Mouse (Mus musculus) G1E (cell line): ENCODE data around the gene Rbm48. TPM values are rescaled to one million over a fixed set of nuclear protein-coding genes. Genes with fewer than 3 reads are reported as not detected.
A peak's percentile ranks its signal among the peaks of the same experiment; 100 is the strongest.

Experiments used
- ATAC-seq: 2 replicates; pipeline ENCODE4 v1.8.0; 2016; ENCODE audit warnings: mild to moderate bottlenecking; ENCODE audit not compliant: insufficient number of reproducible peaks, poor library complexity, low FRiP score, severe bottlenecking; ENCODE audit errors: extremely low read depth
- DNase-seq: peaks from one replicate; pipeline ENCODE4 v3.0.0; 2012; ENCODE audit warnings: low spot score
- H3K27me3 ChIP-seq: 2 replicates; pipeline ENCODE4 v1.6.1; 2012; ENCODE audit warnings: mild to moderate bottlenecking, low read length, inconsistent platforms; ENCODE audit not compliant: insufficient read depth
- H3K36me3 ChIP-seq: replicated peaks from 2 replicates; pipeline ENCODE3; 2012; ENCODE audit warnings: mild to moderate bottlenecking, inconsistent platforms
- H3K4me1 ChIP-seq: 2 replicates; pipeline ENCODE4 v1.6.1; 2012; ENCODE audit warnings: low read depth, low read length, inconsistent platforms, mixed read lengths; ENCODE audit not compliant: insufficient read depth
- H3K4me3 ChIP-seq: 2 replicates; pipeline ENCODE4 v1.5.1; 2012; ENCODE audit warnings: low read depth, mild to moderate bottlenecking, inconsistent platforms, low read length, moderate library complexity, mixed read lengths
- H3K9me3 ChIP-seq: replicated peaks from 2 replicates; pipeline ENCODE4 v1.6.1; 2012; ENCODE audit warnings: inconsistent platforms
- CTCF ChIP-seq: IDR thresholded peaks from 2 replicates; pipeline ENCODE4 v1.5.1; 2012; ENCODE audit warnings: low read depth, low read length, inconsistent platforms, mixed read lengths
- GATA1 ChIP-seq: IDR thresholded peaks from 2 replicates; pipeline ENCODE4 v1.6.1; 2012; ENCODE audit warnings: borderline replicate concordance, low read length, inconsistent platforms, mixed read lengths
- GATA2 ChIP-seq: IDR thresholded peaks from 2 replicates; pipeline ENCODE4 v1.6.1; 2012; ENCODE audit warnings: low read depth, low read length, inconsistent platforms, borderline replicate concordance
- POLR2AphosphoS5 ChIP-seq: IDR thresholded peaks from 2 replicates; pipeline ENCODE4 v1.6.1; 2012; ENCODE audit warnings: low read depth, low read length, inconsistent platforms; ENCODE audit not compliant: insufficient replicate concordance
- TAL1 ChIP-seq: conservative IDR thresholded peaks from 2 replicates; pipeline ENCODE4 v1.6.1; 2012; ENCODE audit warnings: low read depth, low read length, inconsistent platforms, mixed read lengths
- polyA plus RNA-seq: library from polyadenylated mRNA; stranded (reverse); fragments of >175 nt; gene quantifications from 2 replicates; pipeline ENCODE4 v1.2.3, GENCODE M21; 2012
- total RNA-seq, 2 experiments: library from RNA; stranded (forward) in 1 of 2; stranded (reverse) in 1 of 2; fragments of 200-1000 nt in 1 of 2; fragments of >200 nt in 1 of 2; fragmentation: Nextera tagmentation in 1 of 2; gene quantifications; 2 replicates each; pipeline ENCODE4 v1.2.3; 2014 to 2017

Gene Rbm48
- total and polyA plus RNA-seq, 3 experiments, result 4.0 to 60.5 (median 38.8) TPM

- Histone ChIP-seq H3K27me3 (no peaks in the 10 kb centered on the region), H3K9me3 (no peaks in the 10 kb centered on the region), H3K4me3 (no peak overlapping the region), H3K4me1 (peaks cover 19% of the 10 kb centered on the region), H3K36me3 (peaks cover 40% of the 10 kb centered on the region)
- ATAC-seq (no peak), DNase-seq (no peak)
- TF ChIP-seq TAL1 (no peak), GATA2 (no peak), GATA1 (no peak), POLR2AphosphoS5 (no peak), CTCF (no peak)
Observed at GRCm38 (mm10) chr5:3600298-3600697, 3.9 kb upstream of the Rbm48 start.

- Histone ChIP-seq H3K4me1 (peaks cover 34% of the 10 kb centered on the region), H3K36me3 (peaks cover 35% of the 10 kb centered on the region), H3K9me3 (no peaks in the 10 kb centered on the region), H3K27me3 (no peaks in the 10 kb centered on the region), H3K4me3 (no peak overlapping the region)
- no peak for DNase-seq
- no peak for ATAC-seq
- no peak for TF ChIP-seq POLR2AphosphoS5
- no peak for TF ChIP-seq TAL1
- no peak for TF ChIP-seq GATA2
Observed at GRCm38 (mm10) chr5:3598766-3599165, 2.4 kb upstream of the Rbm48 start.

- DNase-seq (no peak), ATAC-seq (no peak)
- H3K27me3 ChIP-seq, result no peaks in the 10 kb centered on the region
- peaks cover 46% of the 10 kb centered on the region for H3K36me3 ChIP-seq
- no peaks in the 10 kb centered on the region for H3K9me3 ChIP-seq
- no peak for TF ChIP-seq CTCF
- TF ChIP-seq TAL1, result no peak
- no peak for TF ChIP-seq POLR2AphosphoS5
- no peak for TF ChIP-seq GATA2
- no peak for TF ChIP-seq GATA1
- peak overlapping the region; percentile 82 for H3K4me3 ChIP-seq
- peaks cover 34% of the 10 kb centered on the region for H3K4me1 ChIP-seq
Observed at GRCm38 (mm10) chr5:3597171-3597570, 786 bp upstream of the Rbm48 start.

- Histone ChIP-seq H3K4me1 (peaks cover 34% of the 10 kb centered on the region), H3K4me3 (peak within 1 kb of the TSS; percentile 82)
- no peak for TF ChIP-seq POLR2AphosphoS5
- no peak for TF ChIP-seq GATA1
- TF ChIP-seq TAL1, result no peak
- TF ChIP-seq GATA2, result no peak
- no peak for TF ChIP-seq CTCF
Observed at GRCm38 (mm10) chr5:3595693-3596398, 539 bp downstream of the Rbm48 start, which contains the start of gene Pex1. Pex1 (plus strand) TSS chr5:3596066.

GRCm38 (mm10) chr5:3579066-3579465 is 17.3 kb downstream of the Rbm48 start:
- Histone ChIP-seq H3K9me3 (peaks cover 4% of the 10 kb centered on the region), H3K4me3 (no peak overlapping the region), H3K36me3 (peaks cover 95% of the 10 kb centered on the region), H3K27me3 (no peaks in the 10 kb centered on the region), H3K4me1 (peaks cover 4% of the 10 kb centered on the region; the same call in 1 of the 2 replicates)
- ATAC-seq (no peak), DNase-seq (no peak)
- no peak for TF ChIP-seq GATA1
- TF ChIP-seq CTCF, result no peak
- TF ChIP-seq POLR2AphosphoS5, result no peak
- no peak for TF ChIP-seq TAL1
- no peak for TF ChIP-seq GATA2

More at GRCm38 (mm10) chr5:3595693-3596398, 539 bp downstream of the Rbm48 start, which contains the start of gene Pex1:
- Histone ChIP-seq H3K27me3 (no peaks in the 10 kb centered on the region), H3K9me3 (no peaks in the 10 kb centered on the region), H3K36me3 (peaks cover 54% of the 10 kb centered on the region)
- peak; percentile 99 for DNase-seq
- peak; percentile 97 for ATAC-seq

- peaks cover 95% of the 10 kb centered on the region for H3K36me3 ChIP-seq
- ATAC-seq, result no peak
Observed at GRCm38 (mm10) chr5:3577939-3578338, 18.4 kb downstream of the Rbm48 start.

More at GRCm38 (mm10) chr5:3577939-3578338, 18.4 kb downstream of the Rbm48 start:
- Histone ChIP-seq H3K9me3 (peaks cover 8% of the 10 kb centered on the region), H3K4me1 (no peaks in the 10 kb centered on the region), H3K4me3 (no peak overlapping the region), H3K27me3 (no peaks in the 10 kb centered on the region)
- no peak for TF ChIP-seq POLR2AphosphoS5
- no peak for TF ChIP-seq CTCF
- no peak for TF ChIP-seq GATA1
- TF ChIP-seq GATA2, result no peak
- no peak for TF ChIP-seq TAL1
- no peak for DNase-seq
